Mouse (Mus musculus): ENCODE results near the gene Gm21972.

Gm21972 gene

DNA sequence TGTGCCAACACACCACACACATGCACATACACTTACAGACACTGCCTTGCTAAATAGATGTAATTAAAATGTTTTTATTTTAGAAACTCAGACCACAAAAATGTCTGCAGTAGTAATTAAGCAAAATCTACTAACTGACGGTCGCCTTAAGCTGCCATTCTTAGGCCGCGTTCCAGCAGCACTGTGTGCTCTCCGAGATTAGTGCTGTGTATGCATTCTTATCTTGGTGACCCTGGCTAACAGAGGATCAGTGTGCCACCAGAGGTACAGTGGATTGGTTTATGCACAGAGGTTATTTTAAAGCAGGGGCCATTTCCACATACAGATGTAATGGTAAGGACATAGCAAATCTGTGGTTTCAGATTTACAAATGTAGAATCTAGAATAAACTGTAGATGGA lies 27.6 kb downstream of the Gm21972 start:
- peak; percentile 34 for DNase-seq (ENCODE audit: low spot score)

- no peak for DNase-seq (ENCODE audit: low spot score)
Measured at GRCm38 (mm10) chr1:86174602-86175001, 41.2 kb downstream of the Gm21972 start.

DNA sequence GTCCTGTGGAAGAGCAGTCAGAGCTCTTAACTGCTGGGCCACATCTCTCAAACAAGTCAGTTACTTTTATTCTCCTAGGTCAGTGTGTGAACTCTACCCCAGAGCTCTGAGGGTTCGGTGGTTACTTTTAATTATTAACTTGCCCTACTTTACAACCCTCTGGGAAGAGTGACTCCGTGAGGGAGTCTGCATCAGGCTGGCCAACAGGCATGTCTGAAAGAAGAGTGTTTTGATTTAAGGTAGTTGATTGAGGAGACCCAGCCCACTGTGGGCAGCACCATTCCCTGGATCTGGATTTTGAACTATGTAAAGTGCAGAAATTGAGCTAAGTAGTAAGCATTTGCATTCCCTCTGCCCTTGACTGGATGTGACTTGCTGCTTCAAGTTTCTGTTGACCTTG lies 42.6 kb downstream of the Gm21972 start:
- no peak for DNase-seq (ENCODE audit: low spot score)

GRCm38 (mm10) chr1:86178462-86179253 lies 45.2 kb downstream of the Gm21972 start:
- peak; percentile 58 for DNase-seq (ENCODE audit: low spot score)

DNA sequence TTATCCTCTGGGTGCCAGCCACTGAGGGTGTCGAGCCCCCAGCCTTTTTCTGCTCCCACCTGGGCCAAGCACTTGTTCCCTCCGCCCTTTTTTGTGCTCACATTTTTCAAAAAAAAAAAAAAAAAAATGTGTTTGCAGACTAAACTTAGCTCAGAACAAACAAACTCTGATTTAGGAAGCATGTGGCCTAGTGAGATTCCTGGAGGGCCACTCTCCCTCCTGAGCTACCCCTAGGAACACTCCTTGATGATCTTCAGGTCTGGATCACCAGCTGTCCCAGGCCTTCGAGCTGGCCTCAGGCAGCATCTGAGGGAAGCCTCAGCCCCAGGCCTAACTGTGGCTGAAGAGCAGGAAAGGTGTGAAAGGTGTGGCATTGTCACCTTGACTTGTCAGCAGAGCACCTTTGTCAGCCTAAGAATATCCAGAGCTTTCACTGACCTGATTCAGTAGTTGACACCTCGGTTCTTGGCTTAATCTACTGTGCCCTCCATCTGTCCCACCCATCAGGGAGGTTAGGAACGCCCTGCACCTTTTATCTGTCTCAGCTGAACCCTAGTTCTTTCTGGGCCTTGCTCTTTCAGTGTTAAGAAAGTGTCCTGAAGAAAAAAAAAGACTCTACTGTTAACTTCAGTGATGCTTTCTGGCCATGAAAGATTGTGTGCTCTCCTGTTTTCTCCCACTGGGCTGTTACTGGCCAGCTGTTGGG lies 48.7 kb downstream of the Gm21972 start:
- no peak for DNase-seq (ENCODE audit: low spot score)

DNA sequence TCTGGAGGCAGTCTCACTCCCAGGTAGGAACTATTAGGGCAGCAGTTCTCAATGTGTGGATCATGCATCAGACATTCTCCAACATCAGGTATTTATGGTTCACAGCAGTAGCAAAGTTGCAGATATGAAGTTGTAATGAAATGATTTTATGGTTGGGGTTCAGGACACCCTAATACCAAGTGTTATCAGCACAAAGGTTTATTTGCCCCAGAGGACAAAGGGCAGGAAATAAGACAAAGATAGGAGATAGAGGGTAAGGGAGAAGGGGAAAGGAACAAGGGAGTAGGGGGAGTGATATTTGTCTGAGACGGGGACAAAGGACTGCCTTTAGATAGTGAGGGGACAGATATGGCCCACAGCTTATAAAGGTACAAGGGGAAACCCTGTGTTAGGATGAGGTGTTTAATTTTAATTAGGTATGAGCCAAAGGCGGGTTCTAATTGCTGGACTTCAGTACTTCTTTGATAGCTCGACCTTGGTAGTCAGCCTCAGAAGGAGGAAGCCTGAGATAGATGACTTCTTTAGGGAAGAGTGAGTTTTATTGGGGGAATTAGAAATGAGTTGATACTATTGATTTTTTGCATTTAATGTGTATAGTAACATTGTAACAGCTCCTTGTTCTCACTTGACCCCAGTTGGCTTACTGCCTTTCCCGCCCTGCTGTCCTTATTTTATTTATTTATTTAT lies 50.3 kb downstream of the Gm21972 start:
- DNase-seq (ENCODE audit: low spot score), result no peak

DNA sequence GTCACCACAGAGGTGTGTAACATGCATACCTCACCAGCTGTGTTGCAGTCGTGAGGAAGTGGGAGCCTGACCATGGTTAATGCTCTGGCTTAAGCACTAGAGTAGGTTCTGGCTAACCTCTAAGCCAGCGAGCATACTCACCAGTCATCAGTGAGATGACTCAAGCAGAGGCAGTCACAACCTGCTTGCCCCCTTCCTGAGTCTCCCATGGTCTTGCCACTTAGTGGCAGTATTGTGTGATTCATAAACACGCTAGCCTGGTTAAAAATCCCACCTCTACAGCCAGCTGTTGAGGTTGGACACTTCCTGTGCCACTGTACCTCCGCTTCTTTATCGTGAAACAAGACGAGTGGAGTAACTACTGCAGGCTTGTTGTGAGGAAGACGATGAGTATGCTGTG lies 53.3 kb downstream of the Gm21972 start:
- DNase-seq (ENCODE audit: low spot score), result no peak

GRCm38 (mm10) chr1:86187856-86188255 lies 54.4 kb downstream of the Gm21972 start:
- no peak for DNase-seq (ENCODE audit: low spot score)

- no peak for DNase-seq (ENCODE audit: low spot score)
Measured at GRCm38 (mm10) chr1:86188271-86188670, 54.8 kb downstream of the Gm21972 start.

DNA sequence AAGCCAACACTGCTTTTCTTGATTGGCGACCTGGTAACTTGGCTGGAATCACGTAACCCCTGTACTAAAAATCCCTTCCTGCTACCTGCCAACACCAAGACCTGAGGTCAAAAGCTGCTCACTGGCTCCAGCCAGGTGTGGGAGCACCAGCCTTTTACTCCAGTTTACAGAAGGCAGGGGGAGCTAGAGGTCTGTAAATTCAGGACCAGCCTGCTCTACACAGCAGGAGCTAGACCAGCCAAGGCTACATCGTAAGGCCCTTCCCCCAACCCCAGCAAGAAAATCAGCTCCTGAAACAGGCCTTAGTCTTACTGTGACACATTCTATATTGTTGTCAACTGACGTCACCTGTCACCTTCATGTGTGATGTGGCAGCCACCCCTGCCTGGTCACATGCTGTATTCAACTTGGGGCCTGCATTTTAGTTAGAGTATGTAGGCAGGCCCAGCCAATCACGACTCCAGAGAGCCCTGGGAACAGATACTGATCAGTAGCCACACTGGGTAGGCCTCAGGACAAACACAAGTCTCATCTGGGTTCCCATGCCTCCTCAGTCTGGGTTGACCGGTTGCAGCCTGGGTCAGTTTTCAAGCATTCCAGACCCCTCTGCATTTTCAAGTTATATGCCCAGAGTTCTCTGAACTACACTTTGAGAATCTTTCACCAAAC lies 55.7 kb downstream of the Gm21972 start:
- no peak for DNase-seq (ENCODE audit: low spot score)

- DNase-seq (ENCODE audit: low spot score), result no peak
Measured at GRCm38 (mm10) chr1:86190843-86191242, 57.4 kb downstream of the Gm21972 start.

DNA sequence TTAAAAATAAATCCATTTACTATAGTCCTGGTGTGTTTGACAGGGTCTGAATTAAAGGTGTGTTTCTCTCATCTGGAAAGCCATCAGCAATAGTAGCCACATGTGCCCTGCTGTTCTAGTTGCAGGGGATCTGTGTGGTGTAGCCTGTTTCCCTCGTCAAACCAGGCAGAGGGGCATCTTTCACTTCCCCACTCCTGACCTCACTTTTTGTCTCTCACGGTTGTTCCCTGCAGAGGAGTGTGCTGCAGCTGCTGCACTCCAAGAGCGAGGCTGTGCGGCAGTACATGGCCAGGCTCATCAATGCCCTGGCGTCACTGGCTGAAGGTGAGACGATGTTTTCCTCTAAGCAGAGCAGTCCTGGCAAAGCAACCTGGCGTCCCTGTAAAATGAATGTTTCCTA lies 60.6 kb downstream of the Gm21972 start:
- DNase-seq (ENCODE audit: low spot score), result no peak

DNA sequence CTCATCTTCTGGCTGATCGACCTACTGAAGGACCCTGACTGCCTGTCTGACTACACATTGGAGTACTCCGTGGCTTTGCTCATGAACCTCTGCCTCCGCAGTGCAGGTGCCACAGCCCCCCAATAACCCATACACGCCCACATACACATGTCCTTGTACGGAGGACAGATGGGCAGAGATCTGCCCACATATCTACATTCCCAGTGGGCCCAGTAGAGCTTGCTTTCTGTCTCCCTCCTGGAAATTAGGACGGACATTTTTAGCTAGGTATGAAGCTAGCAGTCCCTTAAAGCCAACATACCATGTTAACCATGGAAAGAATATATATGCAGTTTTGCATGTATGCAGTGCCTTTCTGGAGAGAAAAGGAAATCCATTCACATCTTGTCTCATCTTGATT lies 64.8 kb downstream of the Gm21972 start:
- DNase-seq (ENCODE audit: low spot score), result no peak

GRCm38 (mm10) chr1:86199026-86199425 lies 65.6 kb downstream of the Gm21972 start:
- no peak for DNase-seq (ENCODE audit: low spot score)

- DNase-seq (ENCODE audit: low spot score), result no peak
Measured at GRCm38 (mm10) chr1:86201312-86201711, 67.9 kb downstream of the Gm21972 start.

- no peak for DNase-seq (ENCODE audit: low spot score)
Measured at GRCm38 (mm10) chr1:86202617-86203219, 69.3 kb downstream of the Gm21972 start.

DNA sequence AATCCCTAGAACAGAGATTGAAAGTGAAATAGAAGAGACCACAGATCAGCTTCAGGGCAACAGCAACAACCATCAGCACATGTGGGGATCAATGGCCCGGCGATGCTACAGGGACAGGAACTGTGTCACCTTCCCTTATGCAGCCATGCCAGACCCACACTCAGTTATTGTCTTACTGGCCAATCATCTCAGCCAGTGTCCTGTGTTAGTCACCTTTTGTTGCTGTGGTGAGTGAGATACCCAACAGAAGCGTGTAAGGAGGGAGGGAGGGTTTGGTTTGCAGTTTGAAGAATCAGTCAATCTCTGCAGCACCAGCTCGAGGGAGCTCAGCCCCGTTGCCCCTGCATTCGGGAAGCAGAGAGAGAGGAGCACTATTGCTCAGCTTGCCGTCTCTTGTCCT lies 77.2 kb downstream of the Gm21972 start:
- no peak for DNase-seq (ENCODE audit: low spot score)

DNA sequence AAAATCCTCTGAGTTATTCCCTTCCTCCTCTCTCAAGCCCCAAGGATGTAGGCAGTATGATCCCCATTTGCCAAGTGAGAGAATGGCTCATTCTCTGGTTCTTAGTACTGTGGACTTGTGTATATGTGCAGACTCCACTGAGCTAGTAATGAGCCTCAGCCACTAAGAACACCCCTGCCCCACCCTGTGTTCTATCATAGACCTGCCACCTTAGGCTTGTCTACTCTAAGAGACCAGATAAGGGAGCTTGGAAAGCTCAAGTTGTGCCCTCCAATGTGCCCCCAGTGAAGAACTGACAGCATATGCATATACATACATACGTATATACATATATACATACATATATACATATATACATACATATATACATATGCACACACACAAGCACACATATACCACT lies 78.1 kb downstream of the Gm21972 start:
- no peak for DNase-seq (ENCODE audit: low spot score)
